Mouse (Mus musculus) bone marrow macrophage, adult 2 months (primary cell): ENCODE data around the gene Acad12. TPM values are rescaled to one million over a fixed set of nuclear protein-coding genes. Genes with fewer than 3 reads are reported as not detected.

Experiments used
- H3K27ac ChIP-seq: 2 replicates; pipeline ENCODE4 v1.5.1; 2012; ENCODE audit warnings: low read depth, low read length; ENCODE audit not compliant: insufficient read depth
- H3K4me1 ChIP-seq: 2 replicates; pipeline ENCODE4 v1.6.1; 2012; ENCODE audit warnings: low read length; ENCODE audit not compliant: control insufficient read depth, insufficient read depth
- H3K4me3 ChIP-seq: 2 replicates; pipeline ENCODE4 v1.5.1; 2012; ENCODE audit warnings: mild to moderate bottlenecking, low read length, moderate library complexity; ENCODE audit not compliant: insufficient read depth
- CTCF ChIP-seq: IDR thresholded peaks from 2 replicates; pipeline ENCODE4 v1.5.1; 2012; ENCODE audit warnings: low read depth, mild to moderate bottlenecking, low read length, moderate library complexity
- POLR2A ChIP-seq: IDR thresholded peaks from 2 replicates; pipeline ENCODE4 v1.6.1; 2012; ENCODE audit warnings: mild to moderate bottlenecking, low read depth, low read length, borderline replicate concordance
- polyA plus RNA-seq: library from polyadenylated mRNA; stranded (reverse); fragments of >200 nt; gene quantifications from 2 replicates; pipeline ENCODE4 v1.2.4, GENCODE M21; 2012; ENCODE audit not compliant: missing spikeins, insufficient read depth, insufficient read length

Acad12 gene
- polyA plus RNA-seq, 1 experiment: 8.6 TPM

DNA sequence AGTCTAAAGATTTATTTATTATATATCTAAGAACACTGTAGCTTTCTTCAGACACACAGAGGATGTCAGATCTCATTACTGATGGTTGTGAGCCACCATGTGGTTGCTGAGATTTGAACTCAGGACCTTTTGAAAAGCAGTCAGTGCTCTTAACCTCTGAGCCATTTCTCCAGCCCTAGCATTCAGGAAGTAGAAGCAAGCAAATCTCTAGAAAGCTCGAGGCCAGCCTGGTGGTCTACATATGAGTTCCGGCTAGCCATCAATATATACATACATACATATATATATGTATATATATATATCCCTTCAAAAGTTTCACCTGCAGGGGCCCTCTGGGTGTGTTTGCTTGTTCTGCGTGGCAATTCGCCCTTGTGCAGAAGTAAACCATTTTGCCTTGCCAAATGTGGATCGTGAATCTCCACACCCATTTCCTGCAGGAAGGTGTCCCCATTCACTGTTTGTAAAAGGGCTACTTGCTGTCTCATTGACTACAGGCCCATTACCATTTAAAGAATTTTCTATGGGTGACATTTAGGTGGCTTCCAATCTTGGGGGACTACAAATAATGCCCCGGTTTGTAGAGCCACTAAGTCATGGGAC is 23.9 kb downstream of the Acad12 start:
- TF ChIP-seq POLR2A (no peak), CTCF (no peak)
- Histone ChIP-seq H3K4me1 (peaks cover 41% of the 10 kb centered on the region), H3K27ac (peak overlapping the region; percentile 91), H3K4me3 (no peak overlapping the region)

DNA sequence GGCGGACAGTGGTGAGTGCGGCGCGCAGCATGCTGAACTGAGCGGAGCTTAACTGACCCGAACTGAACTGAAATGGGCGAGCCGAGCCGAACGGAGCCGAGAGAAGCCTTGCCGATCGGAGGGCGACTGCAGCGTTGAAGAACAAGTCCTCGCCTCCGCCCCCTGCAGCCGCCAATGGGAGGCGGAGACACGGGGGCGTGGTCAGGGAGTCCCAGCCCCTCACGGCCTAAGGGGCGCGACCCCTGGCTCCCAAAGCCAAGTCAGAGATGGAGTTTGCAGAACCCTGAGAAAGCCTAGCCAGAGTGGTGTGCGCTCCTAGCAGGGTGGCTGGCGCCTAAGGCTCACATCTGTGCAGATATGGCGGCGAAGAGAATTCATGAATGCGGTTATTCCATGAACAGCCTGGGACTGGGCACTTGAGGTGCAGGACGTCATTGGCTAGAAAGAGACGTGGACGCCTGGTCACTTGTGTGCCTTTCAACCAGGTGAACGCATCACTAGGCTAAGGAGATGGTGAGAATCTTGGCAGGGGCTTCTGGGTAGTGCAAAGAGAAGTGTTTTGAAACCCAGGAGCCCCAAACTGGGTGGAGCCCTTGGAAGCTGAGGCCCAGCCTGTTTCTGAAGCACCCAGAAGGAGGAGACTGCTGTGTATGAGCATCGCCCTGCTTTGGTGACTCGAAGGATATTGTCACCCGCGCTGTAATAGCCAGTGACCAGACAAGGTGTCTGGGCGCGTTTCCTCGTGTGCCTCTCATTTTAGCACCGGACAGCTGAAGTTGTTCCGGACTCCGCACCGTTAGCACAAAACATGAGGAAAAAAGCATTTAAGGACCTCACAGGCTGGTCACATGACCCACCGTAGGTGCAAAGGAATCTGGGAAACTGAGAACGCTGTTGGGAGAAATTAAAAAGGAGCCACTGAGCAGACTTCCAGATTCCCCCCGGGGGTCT is 25.0 kb downstream of the Acad12 start, which contains the start of gene Aldh2:
Gene Aldh2 (minus strand): TSS at position 374 of the 951 bp plus-strand sequence.
- peak within 1 kb of the TSS; percentile 94 for H3K4me3 ChIP-seq
- peaks cover 41% of the 10 kb centered on the region for H3K4me1 ChIP-seq
- TF ChIP-seq POLR2A (0 out of 2 replicates have a peak, but pooled peaks have one; percentile 18), CTCF (no peak)
- peak within 1 kb of the TSS; percentile 91 for H3K27ac ChIP-seq

DNA sequence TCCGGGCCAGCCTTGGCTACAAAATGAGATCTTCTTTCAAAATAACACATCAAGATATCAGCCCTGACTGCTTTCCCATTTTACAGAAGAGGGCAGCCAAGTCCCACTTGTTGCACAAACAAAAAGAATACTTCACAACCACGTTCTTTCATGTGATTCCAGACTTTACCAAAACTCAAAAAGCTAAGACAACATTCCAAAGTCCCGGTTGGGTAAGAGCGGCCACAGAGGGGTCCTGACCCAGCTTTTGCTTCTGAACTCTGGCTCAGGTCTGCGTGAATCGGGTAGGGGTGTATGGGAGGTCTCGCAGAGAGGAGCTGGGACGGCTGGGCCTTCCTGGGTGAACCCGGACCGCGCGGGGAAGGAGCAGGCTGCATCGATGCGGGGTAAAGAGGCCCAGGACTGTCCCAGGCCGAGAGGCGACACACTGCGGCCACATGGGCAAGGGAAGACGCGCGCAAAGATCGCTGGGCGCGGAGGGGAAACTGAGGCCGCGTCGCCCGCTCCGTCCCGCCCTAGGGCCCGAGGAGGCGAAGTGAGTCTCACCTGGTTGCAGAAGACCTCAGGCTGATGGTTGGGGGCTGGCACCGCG is 25.8 kb downstream of the Acad12 start:
- Histone ChIP-seq H3K27ac (peak overlapping the region; percentile 70), H3K4me3 (peak overlapping the region; percentile 94), H3K4me1 (peaks cover 37% of the 10 kb centered on the region)
- TF ChIP-seq POLR2A (no peak), CTCF (no peak)

DNA sequence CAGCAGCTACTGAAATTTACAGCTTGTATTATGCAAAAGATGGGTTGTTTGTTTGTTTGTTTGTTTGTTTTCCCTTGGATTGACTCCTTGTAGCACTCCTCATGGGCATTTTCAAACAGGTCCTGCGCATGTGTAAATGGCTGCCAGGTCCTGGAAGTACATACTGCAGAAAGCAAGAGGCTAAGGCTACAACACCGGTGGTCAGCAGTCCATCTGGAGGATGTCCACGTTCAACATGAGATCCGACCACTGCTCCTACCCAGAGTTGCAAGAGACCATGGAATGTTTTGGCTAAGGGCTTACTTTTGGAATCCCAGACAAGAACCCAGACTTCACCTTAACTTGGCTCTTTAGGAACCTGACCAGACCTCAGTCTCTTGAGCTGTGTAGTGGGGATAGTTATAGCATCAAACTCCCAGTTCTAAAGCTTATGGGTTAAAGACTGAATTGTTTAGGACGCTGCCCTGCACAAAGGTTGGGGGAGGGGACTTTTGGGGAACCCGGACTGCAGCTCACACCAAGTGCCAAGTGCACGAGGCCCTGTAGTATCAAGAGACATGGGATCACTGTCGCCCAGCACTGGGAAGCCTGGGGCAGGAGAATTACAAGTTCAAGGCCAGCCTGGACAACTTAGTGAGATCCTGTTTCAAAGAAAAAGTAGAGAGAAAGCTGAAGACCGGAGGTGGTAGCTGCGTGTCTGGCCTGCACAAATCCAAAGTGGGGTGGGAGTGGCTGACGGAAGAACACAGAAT is 26.5 kb downstream of the Acad12 start:
- Histone ChIP-seq H3K4me1 (peaks cover 36% of the 10 kb centered on the region), H3K27ac (peak overlapping the region; percentile 70), H3K4me3 (peak overlapping the region; percentile 94)
- TF ChIP-seq CTCF (no peak), POLR2A (no peak)

DNA sequence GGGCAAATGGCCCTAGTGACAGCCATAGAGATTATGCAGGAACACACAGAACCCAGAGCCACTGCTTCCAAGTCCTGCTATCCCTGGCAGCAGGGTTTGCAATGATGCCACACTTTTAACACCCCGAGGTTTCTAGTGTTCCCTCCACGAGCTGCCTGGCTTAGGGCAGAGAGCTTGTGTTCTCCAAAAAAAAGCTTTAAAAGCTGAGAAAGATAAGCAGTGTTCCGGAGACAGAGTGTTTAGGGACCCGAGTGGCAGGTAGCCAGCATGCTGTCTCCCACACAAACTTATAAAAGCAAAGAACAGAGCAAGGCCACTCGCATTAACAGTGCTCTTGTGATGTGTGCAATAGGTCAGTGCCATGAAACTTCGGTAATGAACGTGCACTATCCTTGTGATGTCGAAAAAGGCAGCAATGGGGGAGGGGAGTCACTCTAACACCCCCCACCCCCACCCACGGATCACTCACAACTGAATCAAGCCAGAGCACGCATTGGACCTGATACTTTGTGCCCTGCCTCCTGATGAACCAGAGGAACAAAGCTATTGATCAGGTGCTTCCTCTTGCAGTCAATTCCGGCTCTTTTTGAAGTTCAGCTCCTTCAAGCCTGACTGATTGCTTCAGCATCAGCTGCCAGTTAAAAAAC is 27.2 kb downstream of the Acad12 start:
- TF ChIP-seq POLR2A (no peak), CTCF (no peak)
- Histone ChIP-seq H3K4me1 (peaks cover 34% of the 10 kb centered on the region), H3K27ac (no peak overlapping the region), H3K4me3 (peak overlapping the region; percentile 94)

DNA sequence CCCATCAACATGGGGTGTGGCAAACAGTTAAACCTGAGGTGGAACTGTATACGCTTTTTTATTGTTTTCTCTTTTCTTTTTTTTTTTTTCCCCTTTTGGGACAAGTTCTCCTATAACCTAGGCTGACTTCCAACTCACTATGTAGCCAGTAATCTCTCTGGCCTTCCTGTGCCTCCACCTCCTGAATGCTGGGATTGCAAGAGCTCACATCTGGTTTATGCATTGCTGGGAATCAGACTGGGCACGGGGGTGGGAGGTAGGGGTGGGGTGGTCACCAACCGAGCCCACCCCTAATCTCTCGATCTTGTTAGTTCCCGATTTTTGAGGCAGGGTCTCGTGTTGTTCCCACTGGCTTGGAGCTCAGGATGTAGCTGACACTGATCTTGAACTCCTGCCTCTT is 28.8 kb downstream of the Acad12 start:
- peaks cover 33% of the 10 kb centered on the region for H3K4me1 ChIP-seq
- TF ChIP-seq CTCF: no peak
- TF ChIP-seq POLR2A: no peak
- no peak overlapping the region for H3K27ac ChIP-seq
- no peak overlapping the region for H3K4me3 ChIP-seq

- peak overlapping the region; percentile 95 for H3K27ac ChIP-seq
- TF ChIP-seq POLR2A (no peak), CTCF (no peak)
- H3K4me3 ChIP-seq: peak overlapping the region; percentile 43
- H3K4me1 ChIP-seq: peaks cover 51% of the 10 kb centered on the region
Observed at GRCm38 (mm10) chr5:121586400-121587039, 32.2 kb downstream of the Acad12 start.

- no peak for TF ChIP-seq CTCF
- no peak for TF ChIP-seq POLR2A
- H3K27ac ChIP-seq: peak overlapping the region; percentile 95
- H3K4me3 ChIP-seq: peak overlapping the region; percentile 43; the same call in 1 of the 2 replicates
- H3K4me1 ChIP-seq: peaks cover 47% of the 10 kb centered on the region
Observed at GRCm38 (mm10) chr5:121585699-121586098, 33.0 kb downstream of the Acad12 start.

DNA sequence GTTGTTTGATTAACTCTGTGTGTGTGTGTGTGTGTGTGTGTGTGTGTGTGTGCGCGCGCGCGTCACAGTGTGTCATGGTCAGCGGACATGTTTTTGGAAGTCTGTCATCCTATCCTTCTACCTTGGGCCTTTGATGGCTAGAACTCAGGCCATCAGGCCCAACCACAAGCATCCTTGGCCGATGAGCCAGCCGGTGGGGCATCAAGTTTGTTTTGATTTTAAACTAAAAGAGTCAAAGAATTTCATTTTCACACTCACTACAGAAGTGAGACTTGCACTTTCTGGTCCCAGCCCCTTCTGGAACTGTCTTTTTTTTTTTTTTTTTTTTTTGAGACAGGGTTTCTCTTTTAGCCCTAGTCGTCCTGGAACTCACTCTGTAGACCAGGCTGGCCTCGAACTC is 33.7 kb downstream of the Acad12 start:
- H3K4me1 ChIP-seq: peaks cover 47% of the 10 kb centered on the region
- peak overlapping the region; percentile 95; the same call in 1 of the 2 replicates for H3K27ac ChIP-seq
- no peak for TF ChIP-seq POLR2A
- no peak overlapping the region for H3K4me3 ChIP-seq
